Mouse (Mus musculus): ENCODE results near the gene Enkd1. TPM values are rescaled to one million over a fixed set of nuclear protein-coding genes. Genes with fewer than 3 reads are reported as not detected.

The Enkd1 gene
- polyA plus RNA-seq, 1 experiment from 2014 or later, result 27.4 TPM

GRCm38 (mm10) chr8:105689983-105690360, 18.0 kb downstream of the Enkd1 start:
- H3K4me1 ChIP-seq, result peaks cover 12% of the 10 kb centered on the region
- H3K9ac ChIP-seq, result no peak overlapping the region
- H3K27me3 ChIP-seq, result no peaks in the 10 kb centered on the region
- no peak overlapping the region for H3K4me3 ChIP-seq
- H3K27ac ChIP-seq, result no peak overlapping the region
- H3K9me3 ChIP-seq (replicated peaks), result no peaks in the 10 kb centered on the region; the same call in 1 of the 2 replicates
- no peaks in the 10 kb centered on the region for H3K36me3 ChIP-seq (ENCODE audit: poor library complexity, severe bottlenecking)
- no peak overlapping the region for H3K4me2 ChIP-seq
- no peak for ATAC-seq
- WGBS, result 89% methylated on average over 9 of the region's 9 CpGs

GRCm38 (mm10) chr8:105689256-105689982, 18.6 kb downstream of the Enkd1 start:
- WGBS, result 59% methylated on average over 35 of the region's 35 CpGs
- no peak overlapping the region for H3K4me3 ChIP-seq
- no peaks in the 10 kb centered on the region; the same call in 1 of the 2 replicates for H3K9me3 ChIP-seq (replicated peaks)
- no peak overlapping the region for H3K9ac ChIP-seq
- H3K36me3 ChIP-seq (ENCODE audit: poor library complexity, severe bottlenecking), result peaks cover 5% of the 10 kb centered on the region; the same call in 1 of the 2 replicates
- no peak overlapping the region for H3K4me2 ChIP-seq
- no peak for ATAC-seq
- H3K27me3 ChIP-seq, result no peaks in the 10 kb centered on the region
- H3K27ac ChIP-seq, result no peak overlapping the region
- peaks cover 7% of the 10 kb centered on the region for H3K4me1 ChIP-seq

- no peak overlapping the region for H3K4me3 ChIP-seq
- no peak overlapping the region for H3K4me2 ChIP-seq
- no peak overlapping the region for H3K9ac ChIP-seq
- no peaks in the 10 kb centered on the region; the same call in 1 of the 2 replicates for H3K9me3 ChIP-seq (replicated peaks)
- no peaks in the 10 kb centered on the region for H3K27me3 ChIP-seq
- H3K27ac ChIP-seq, result no peak overlapping the region
- no peaks in the 10 kb centered on the region for H3K4me1 ChIP-seq
- peaks cover 16% of the 10 kb centered on the region for H3K36me3 ChIP-seq (ENCODE audit: poor library complexity, severe bottlenecking)
- no peak for ATAC-seq
- WGBS, result 78% methylated on average over 14 of the region's 14 CpGs
These were observed 19.7 kb downstream of the Enkd1 start for GRCm38 (mm10) chr8:105688242-105688752.

DNA sequence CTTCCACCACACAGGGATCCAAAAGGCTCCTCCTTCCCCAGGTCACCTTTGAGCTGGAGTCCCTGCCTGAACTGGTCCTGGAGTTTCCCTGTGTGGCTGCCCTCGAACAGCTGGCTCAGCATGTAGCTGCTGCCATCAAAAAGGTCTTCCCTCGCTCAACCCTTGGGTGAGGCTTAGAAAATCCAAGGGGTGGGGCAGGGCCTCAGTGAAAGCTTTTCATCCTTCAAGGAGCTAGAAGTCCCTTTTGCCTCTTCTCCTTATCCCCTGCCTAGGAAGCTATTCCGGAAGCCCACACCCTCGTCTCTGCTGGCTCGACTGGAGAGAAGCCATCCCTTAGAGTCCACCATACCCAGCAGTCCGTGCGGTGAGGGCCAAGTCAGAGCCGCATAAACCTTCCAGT, 20.5 kb downstream of the Enkd1 start:
- Histone ChIP-seq H3K9ac (no peak overlapping the region), H3K27me3 (no peaks in the 10 kb centered on the region), H3K27ac (no peak overlapping the region), H3K4me1 (no peaks in the 10 kb centered on the region), H3K36me3 (ENCODE audit: poor library complexity, severe bottlenecking) (peaks cover 24% of the 10 kb centered on the region), H3K9me3 (replicated peaks) (no peaks in the 10 kb centered on the region; the same call in 1 of the 2 replicates), H3K4me3 (no peak overlapping the region), H3K4me2 (no peak overlapping the region)
- WGBS, result 61% methylated on average over 8 of the region's 8 CpGs
- ATAC-seq, result no peak

DNA sequence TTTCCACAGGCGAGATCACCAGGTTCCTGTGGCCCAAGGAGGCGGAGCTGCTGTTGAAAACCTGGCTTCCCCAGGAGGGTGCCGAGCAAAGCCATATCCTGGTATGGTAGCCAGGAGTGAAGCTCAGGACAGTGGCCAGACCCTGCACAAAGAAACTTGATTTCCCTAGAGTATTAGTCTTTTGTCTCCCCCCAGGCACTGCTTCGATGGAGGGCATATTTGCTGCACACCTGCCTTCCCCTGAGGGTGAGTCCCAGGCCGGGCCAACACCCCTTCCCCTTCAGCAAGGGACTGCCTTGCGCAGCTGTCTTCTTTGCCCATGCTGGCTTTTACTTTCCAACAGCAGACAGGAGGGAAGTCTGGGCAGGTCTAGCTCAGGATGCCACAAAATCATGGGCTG, 21.5 kb downstream of the Enkd1 start:
- no peaks in the 10 kb centered on the region for H3K27me3 ChIP-seq
- H3K4me2 ChIP-seq, result no peak overlapping the region
- H3K27ac ChIP-seq, result no peak overlapping the region
- no peaks in the 10 kb centered on the region for H3K4me1 ChIP-seq
- WGBS, result 68% methylated on average over 6 of the region's 6 CpGs
- H3K9me3 ChIP-seq (replicated peaks), result no peaks in the 10 kb centered on the region
- no peak overlapping the region for H3K9ac ChIP-seq
- H3K4me3 ChIP-seq, result no peak overlapping the region
- ATAC-seq, result no peak
- H3K36me3 ChIP-seq (ENCODE audit: poor library complexity, severe bottlenecking), result peaks cover 32% of the 10 kb centered on the region

DNA sequence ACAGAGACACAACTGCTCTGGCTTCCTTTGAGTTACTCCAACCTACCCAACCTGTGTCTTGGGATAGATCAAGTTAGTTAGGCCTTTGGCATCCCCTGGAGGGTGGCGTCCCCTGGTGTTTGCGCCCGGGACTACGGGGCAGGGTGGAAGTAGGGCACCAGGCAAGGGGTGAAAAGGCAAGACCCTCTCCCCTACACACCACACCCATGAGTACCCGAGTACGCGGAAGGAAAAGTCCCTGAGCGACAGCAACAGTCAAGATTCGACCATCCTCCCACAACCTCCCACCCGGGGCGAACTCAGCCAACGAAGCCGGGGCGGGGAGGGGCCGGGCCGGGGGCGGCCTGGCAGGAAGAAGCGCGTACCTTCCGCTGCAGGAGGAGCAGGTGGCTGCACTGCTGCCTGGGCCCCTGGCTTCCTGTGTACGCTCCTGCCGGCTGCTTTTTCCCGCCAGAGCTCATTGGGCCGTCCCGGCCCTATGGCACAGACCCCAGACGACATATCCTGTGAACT, 22.2 kb downstream of the Enkd1 start, which contains the start of gene Carmil2:
Gene Carmil2, plus strand, starts transcription at position 479 of the 513 bp plus-strand sequence.
- 18% methylated on average over 26 of the region's 26 CpGs for WGBS
- H3K4me1 ChIP-seq, result no peaks in the 10 kb centered on the region
- no peaks in the 10 kb centered on the region for H3K9me3 ChIP-seq (replicated peaks)
- ATAC-seq, result no peak
- H3K27me3 ChIP-seq, result no peaks in the 10 kb centered on the region
- no peak within 1 kb of the TSS for H3K27ac ChIP-seq
- no peak within 1 kb of the TSS for H3K4me3 ChIP-seq
- H3K36me3 ChIP-seq (ENCODE audit: poor library complexity, severe bottlenecking), result peaks cover 39% of the 10 kb centered on the region
- no peak within 1 kb of the TSS for H3K4me2 ChIP-seq
- H3K9ac ChIP-seq, result no peak within 1 kb of the TSS

- H3K4me3 ChIP-seq, result no peak overlapping the region
- no peaks in the 10 kb centered on the region for H3K4me1 ChIP-seq
- ATAC-seq, result no peak
- 83% methylated on average over 7 of the region's 7 CpGs for WGBS
- H3K9ac ChIP-seq, result no peak overlapping the region
- no peak overlapping the region for H3K27ac ChIP-seq
- H3K4me2 ChIP-seq, result no peak overlapping the region
- peaks cover 44% of the 10 kb centered on the region for H3K36me3 ChIP-seq (ENCODE audit: poor library complexity, severe bottlenecking)
- H3K27me3 ChIP-seq, result no peaks in the 10 kb centered on the region
- H3K9me3 ChIP-seq (replicated peaks), result no peaks in the 10 kb centered on the region
These were observed 22.7 kb downstream of the Enkd1 start for GRCm38 (mm10) chr8:105685325-105685724.

- ATAC-seq, result no peak
- Histone ChIP-seq H3K27ac (no peak overlapping the region), H3K9me3 (replicated peaks) (no peaks in the 10 kb centered on the region), H3K36me3 (ENCODE audit: poor library complexity, severe bottlenecking) (peaks cover 97% of the 10 kb centered on the region), H3K4me1 (no peaks in the 10 kb centered on the region), H3K27me3 (no peaks in the 10 kb centered on the region), H3K4me3 (no peak overlapping the region), H3K4me2 (no peak overlapping the region), H3K9ac (no peak overlapping the region)
- 92% methylated on average over 1 of the region's 1 CpGs for WGBS
These were observed 30.1 kb downstream of the Enkd1 start for GRCm38 (mm10) chr8:105677891-105678290.

DNA sequence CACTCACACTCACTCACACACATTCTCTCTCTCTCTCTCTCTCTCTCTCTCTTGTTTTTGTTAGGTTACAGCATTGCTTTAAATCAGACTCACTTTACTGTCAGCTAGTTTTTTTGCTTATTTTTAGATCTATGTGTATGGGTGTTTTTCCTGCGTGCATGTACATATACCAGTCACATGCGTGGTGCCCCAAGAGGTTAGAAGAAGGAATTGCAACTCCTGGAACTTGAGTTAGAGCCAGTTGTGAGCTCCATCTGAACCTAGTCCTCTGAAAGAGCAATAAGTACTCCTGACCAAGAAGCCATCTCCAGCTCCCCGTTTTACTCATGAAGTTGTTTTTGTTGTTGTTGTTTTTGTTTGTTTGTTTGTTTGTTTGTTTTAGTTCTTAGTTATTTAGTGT, 46.8 kb downstream of the Enkd1 start:
- ATAC-seq, result no peak
- no peaks in the 10 kb centered on the region for H3K9me3 ChIP-seq (replicated peaks)
- H3K4me2 ChIP-seq, result no peak overlapping the region
- peaks cover 29% of the 10 kb centered on the region for H3K36me3 ChIP-seq (ENCODE audit: poor library complexity, severe bottlenecking)
- H3K27me3 ChIP-seq, result no peaks in the 10 kb centered on the region
- no peak overlapping the region for H3K27ac ChIP-seq
- no peak overlapping the region for H3K4me3 ChIP-seq
- 87% methylated on average over 3 of the region's 3 CpGs for WGBS
- no peak overlapping the region for H3K9ac ChIP-seq
- no peaks in the 10 kb centered on the region for H3K4me1 ChIP-seq

- Histone ChIP-seq H3K27me3 (no peaks in the 10 kb centered on the region), H3K9ac (no peak overlapping the region), H3K9me3 (replicated peaks) (no peaks in the 10 kb centered on the region), H3K4me1 (no peaks in the 10 kb centered on the region), H3K4me3 (no peak overlapping the region), H3K36me3 (ENCODE audit: poor library complexity, severe bottlenecking) (peaks cover 24% of the 10 kb centered on the region), H3K27ac (no peak overlapping the region), H3K4me2 (no peak overlapping the region)
- ATAC-seq, result no peak
These were observed 50.4 kb downstream of the Enkd1 start for GRCm38 (mm10) chr8:105657641-105658040.

All from forebrain, embryonic 13.5 days (tissue).